Mouse (Mus musculus) cerebellum, adult 2 months (tissue): Measurements from ENCODE around the gene Prdx5.

ENCODE experiments used
- CTCF ChIP-seq: fragments of 200-500 bp; IDR thresholded peaks from 2 replicates; pipeline ENCODE4 v1.5.1; 2011; ENCODE audit warnings: low read depth, mild to moderate bottlenecking, control low read depth, low read length, moderate library complexity, borderline replicate concordance; ENCODE audit not compliant: insufficient read depth
- POLR2A ChIP-seq: fragments of 200-500 bp; IDR thresholded peaks from 2 replicates; pipeline ENCODE4 v1.6.1; 2011; ENCODE audit warnings: low read length, control low read depth, borderline replicate concordance; ENCODE audit not compliant: insufficient read depth

GRCm38 (mm10) chr19:6921647-6922567 is 12.0 kb upstream of the Prdx5 start, which contains the start of gene Esrra:
- TF ChIP-seq POLR2A = peak; percentile 76
- TF ChIP-seq CTCF = no peak
